Mouse (Mus musculus) heart, embryonic 14.5 days (tissue): ENCODE results near the gene Cacna1a. TPM values are rescaled to one million over a fixed set of nuclear protein-coding genes. Genes with fewer than 3 reads are reported as not detected.

Experiments used
- ATAC-seq: fragments of 200-750 bp; cut with Nextera tagmentation; 2 replicates; pipeline ENCODE4 v1.8.0; 2017; ENCODE audit warnings: low read depth, moderate TSS enrichment; ENCODE audit not compliant: insufficient number of reproducible peaks, insufficient read depth, low FRiP score
- H3K27ac ChIP-seq, 2 experiments: fragments of 200-500 bp in 1 of 2; fragments of 300-500 bp in 1 of 2; sonication (generic) in 1 of 2; replicated peaks in 1 of 2; 2 replicates each; pipeline ENCODE4 v1.5.1; 2012 to 2014; ENCODE audit warnings: low read depth in 2 of 2, low read length in 2 of 2, control low read depth in 1 of 2, mild to moderate bottlenecking in 1 of 2, mixed read lengths in 1 of 2; ENCODE audit not compliant: control insufficient read depth in 1 of 2, insufficient read depth in 1 of 2
- H3K27me3 ChIP-seq: fragments of 300-500 bp; sonication (generic); 2 replicates; pipeline ENCODE4 v1.6.1; 2014; ENCODE audit warnings: mild to moderate bottlenecking, low read length, control low read depth; ENCODE audit not compliant: control insufficient read depth, insufficient read depth
- H3K36me3 ChIP-seq: fragments of 300-500 bp; sonication (generic); 2 replicates; pipeline ENCODE4 v1.6.1; 2014; ENCODE audit warnings: mild to moderate bottlenecking, control low read depth, low read length, mixed read lengths; ENCODE audit not compliant: control insufficient read depth, insufficient read depth
- H3K4me1 ChIP-seq, 2 experiments: fragments of 200-500 bp in 1 of 2; fragments of 300-500 bp in 1 of 2; sonication (generic) in 1 of 2; 2 replicates each; pipeline ENCODE4 v1.6.1; 2012 to 2014; ENCODE audit warnings: low read length in 2 of 2, control low read depth in 1 of 2, mixed read lengths in 1 of 2; ENCODE audit not compliant: control insufficient read depth in 2 of 2, insufficient read depth in 2 of 2
- H3K4me2 ChIP-seq: fragments of 300-500 bp; sonication (generic); 2 replicates; pipeline ENCODE4 v1.6.1; 2014; ENCODE audit warnings: mild to moderate bottlenecking, low read length
- H3K4me3 ChIP-seq, 2 experiments: fragments of 200-500 bp in 1 of 2; fragments of 300-500 bp in 1 of 2; sonication (generic) in 1 of 2; 2 replicates each; pipeline ENCODE4 v1.5.1; 2012 to 2014; ENCODE audit warnings: low read length in 2 of 2, mild to moderate bottlenecking in 2 of 2, control low read depth in 1 of 2, low read depth in 1 of 2, moderate library complexity in 1 of 2; ENCODE audit not compliant: control insufficient read depth in 1 of 2, insufficient read depth in 1 of 2
- H3K9ac ChIP-seq: fragments of 300-500 bp; sonication (generic); 2 replicates; pipeline ENCODE4 v1.6.1; 2014; ENCODE audit warnings: mild to moderate bottlenecking, low read length
- H3K9me3 ChIP-seq: fragments of 300-500 bp; sonication (generic); 2 replicates; pipeline ENCODE4 v1.6.1; 2016; ENCODE audit warnings: low read length, control low read depth; ENCODE audit not compliant: control insufficient read depth
- WGBS: fragments of 180-500 bp; shearing (Covaris S2); extraction: QIAGEN DNeasy Blood & Tissue Kit; methylation state at CpG from one replicate; pipeline ENCODE4 v1.1.7; 2014; 5-methylcytosine and 5-hydroxymethylcytosine counted together
- polyA plus RNA-seq: library from polyadenylated mRNA; unstranded; fragments of >200 nt; fragmentation: Nextera tagmentation; extraction: Ambion mirVana; gene quantifications from 2 replicates; pipeline ENCODE4 v1.2.1, GENCODE M21; 2014

Gene Cacna1a
- polyA plus RNA-seq, 1 experiment from 2014 or later: 8.4 TPM

- Histone ChIP-seq H3K36me3 (no peaks in the 10 kb centered on the region), H3K27me3 (no peaks in the 10 kb centered on the region), H3K4me1 (peaks cover 26 to 53% of the 10 kb centered on the region in 2 experiments), H3K9me3 (no peaks in the 10 kb centered on the region), H3K4me2 (peak overlapping the region; percentile 86; the same call in 1 of the 2 replicates), H3K9ac (peak overlapping the region; percentile 83; the same call in 1 of the 2 replicates), H3K4me3 (no peak overlapping the region), H3K27ac (peak overlapping the region in 1 of 2 experiments; percentile 98; a peak in 2 of 4 replicates)
- no peak for ATAC-seq
- 62% methylated on average over 4 of the region's 4 CpGs for whole genome bisulfite sequencing
Measured at GRCm38 (mm10) chr8:84657680-84658079, 269.4 kb downstream of the Cacna1a start.

DNA sequence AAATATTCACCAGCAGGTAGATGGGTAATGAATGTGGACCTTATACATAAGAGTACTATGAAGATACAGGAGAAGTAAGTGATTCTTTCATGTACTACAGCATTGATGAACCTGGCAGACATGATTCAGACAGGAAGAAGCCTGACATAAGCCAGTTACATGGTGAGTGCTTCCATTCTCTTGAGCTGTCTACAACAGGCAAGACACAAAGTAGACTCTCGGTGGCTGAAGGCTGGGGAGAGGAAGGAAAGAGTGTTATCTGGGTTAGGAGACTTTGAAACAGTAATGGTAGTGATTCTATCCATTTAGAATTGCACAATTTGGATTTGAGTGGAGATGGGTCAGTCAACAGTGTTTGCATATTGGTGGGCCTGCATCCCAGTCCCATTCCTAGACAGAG, 270.7 kb downstream of the Cacna1a start:
- Histone ChIP-seq H3K4me3 (no peak overlapping the region), H3K9ac (no peak overlapping the region), H3K27ac (peak overlapping the region in 1 of 2 experiments; percentile 94; a peak in 2 of 4 replicates), H3K36me3 (no peaks in the 10 kb centered on the region), H3K4me1 (peaks cover 31 to 60% of the 10 kb centered on the region in 2 experiments), H3K27me3 (no peaks in the 10 kb centered on the region), H3K4me2 (peak overlapping the region; percentile 68; the same call in 1 of the 2 replicates), H3K9me3 (no peaks in the 10 kb centered on the region)
- ATAC-seq: no peak
- WGBS: 42% methylated on average over 1 of the region's 1 CpGs

DNA sequence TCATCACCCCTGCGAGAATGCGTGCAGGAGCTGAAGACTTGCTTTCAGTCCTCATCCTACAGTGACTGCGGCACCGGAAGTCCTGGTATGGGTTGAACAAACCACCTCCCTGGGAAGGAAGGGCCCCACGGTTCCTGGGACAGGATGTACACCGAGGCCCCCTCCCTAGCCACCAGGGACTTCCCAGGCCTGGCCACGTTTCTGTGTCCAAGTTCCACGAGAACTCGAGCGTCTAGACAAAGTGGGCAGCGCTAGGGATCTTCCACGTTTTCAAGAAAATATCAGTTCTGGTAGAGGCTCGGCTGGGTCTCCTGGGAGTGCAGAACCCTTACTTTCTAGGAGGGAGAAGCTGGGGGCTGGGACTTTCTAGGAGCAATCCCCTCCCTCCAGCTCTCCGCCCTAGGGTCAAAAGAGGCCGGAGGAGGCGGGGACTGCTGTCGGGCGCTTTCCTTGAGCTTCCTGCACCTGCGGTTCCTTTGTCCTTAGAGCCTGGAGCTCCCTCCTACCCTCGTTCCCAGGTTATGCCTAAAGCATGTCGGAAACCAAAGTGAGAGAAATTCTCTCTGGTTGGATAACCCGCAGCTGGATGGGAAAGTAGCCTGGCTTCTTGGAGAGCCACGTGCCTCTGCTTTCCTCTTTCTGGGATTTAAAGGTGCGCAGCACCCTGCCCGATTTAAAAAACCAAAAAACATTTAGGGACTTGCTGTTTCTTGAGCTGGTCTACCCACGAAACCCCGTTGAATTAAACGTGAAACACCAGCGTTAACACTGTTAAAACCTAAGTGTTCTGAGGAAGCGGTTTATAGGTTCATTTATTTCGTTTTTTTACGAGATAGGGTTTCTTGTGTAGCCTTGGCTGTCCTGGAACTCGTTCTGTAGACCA, 271.9 kb downstream of the Cacna1a start:
- WGBS: 3% methylated on average over 33 of the region's 33 CpGs
- Histone ChIP-seq H3K27ac (peak overlapping the region; percentile 89 to 94), H3K4me1 (peaks cover 28 to 54% of the 10 kb centered on the region in 2 experiments), H3K4me2 (peak overlapping the region; percentile 68), H3K4me3 (peak overlapping the region; percentile 69 to 83), H3K9ac (peak overlapping the region; percentile 95), H3K27me3 (no peaks in the 10 kb centered on the region), H3K9me3 (no peaks in the 10 kb centered on the region), H3K36me3 (no peaks in the 10 kb centered on the region)
- no peak for ATAC-seq

DNA sequence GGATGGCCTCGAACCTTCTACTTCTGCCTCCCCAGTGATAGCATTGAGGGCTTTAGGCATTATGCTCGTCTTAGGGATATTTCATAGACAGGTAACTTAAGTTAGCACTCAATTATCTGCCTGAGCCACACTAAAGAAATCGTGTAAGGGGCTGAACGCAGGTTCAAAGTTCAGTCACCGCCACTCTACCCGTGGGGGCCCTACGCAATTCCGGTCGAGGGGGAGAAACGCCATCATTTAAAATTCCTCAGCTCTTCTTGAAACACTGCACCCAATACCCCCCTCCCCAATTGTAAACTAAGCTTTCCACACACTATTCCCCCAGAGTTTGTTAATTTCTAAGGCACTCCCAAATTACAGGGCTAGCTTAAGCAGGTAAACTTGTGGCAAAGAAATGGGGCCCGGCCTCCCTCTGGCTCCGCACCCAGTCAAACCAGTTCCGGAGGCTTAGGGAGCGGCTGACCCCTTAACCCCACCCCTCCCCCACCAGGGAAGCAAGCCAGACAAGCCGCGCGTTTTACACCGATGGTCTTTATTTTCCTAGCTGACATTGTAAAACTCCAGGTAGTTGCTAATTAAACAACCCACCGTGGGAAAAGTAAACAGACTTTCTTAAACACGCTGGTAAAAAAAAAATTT, 272.7 kb downstream of the Cacna1a start:
- no peak for ATAC-seq
- H3K4me2 ChIP-seq: peak overlapping the region; percentile 68
- no peaks in the 10 kb centered on the region for H3K27me3 ChIP-seq
- H3K9me3 ChIP-seq: no peaks in the 10 kb centered on the region
- H3K4me1 ChIP-seq: peaks cover 23 to 52% of the 10 kb centered on the region in 2 experiments
- WGBS: 1% methylated on average over 20 of the region's 20 CpGs
- peak overlapping the region; percentile 69 to 83 for H3K4me3 ChIP-seq
- H3K9ac ChIP-seq: peak overlapping the region; percentile 95
- H3K27ac ChIP-seq: peak overlapping the region; percentile 89 to 94
- no peaks in the 10 kb centered on the region for H3K36me3 ChIP-seq

GRCm38 (mm10) chr8:84661458-84661871, 273.2 kb downstream of the Cacna1a start:
- H3K4me1 ChIP-seq: peaks cover 18 to 47% of the 10 kb centered on the region in 2 experiments
- no peaks in the 10 kb centered on the region for H3K36me3 ChIP-seq
- peak overlapping the region; percentile 69 to 83 for H3K4me3 ChIP-seq
- no peaks in the 10 kb centered on the region for H3K9me3 ChIP-seq
- no peaks in the 10 kb centered on the region for H3K27me3 ChIP-seq
- peak overlapping the region; percentile 95 for H3K9ac ChIP-seq
- ATAC-seq: peak; percentile 42
- peak overlapping the region; percentile 89 to 94 for H3K27ac ChIP-seq
- peak overlapping the region; percentile 68 for H3K4me2 ChIP-seq
- under 1% methylated on average over 24 of the region's 24 CpGs for WGBS

GRCm38 (mm10) chr8:84661961-84662571, 273.8 kb downstream of the Cacna1a start:
- Histone ChIP-seq H3K36me3 (no peaks in the 10 kb centered on the region), H3K9ac (peak overlapping the region; percentile 95), H3K9me3 (no peaks in the 10 kb centered on the region), H3K27ac (peak overlapping the region; percentile 89 to 94), H3K4me3 (peak overlapping the region; percentile 69 to 83), H3K27me3 (no peaks in the 10 kb centered on the region), H3K4me2 (peak overlapping the region; percentile 68), H3K4me1 (peaks cover 13 to 41% of the 10 kb centered on the region in 2 experiments)
- WGBS: under 1% methylated on average over 61 of the region's 61 CpGs
- ATAC-seq: 0 out of 2 replicates have a peak, but pooled peaks have one; percentile 2

- WGBS: 0% methylated on average over 27 of the region's 27 CpGs
- peak; percentile 66 for ATAC-seq
- H3K4me3 ChIP-seq: peak within 1 kb of the TSS; percentile 69 to 83
Measured at GRCm38 (mm10) chr8:84662581-84663065, 274.4 kb downstream of the Cacna1a start, which contains the start of gene Ier2. Gene Ier2, minus strand, starts transcription at chr8:84662852.

More at GRCm38 (mm10) chr8:84662581-84663065, 274.4 kb downstream of the Cacna1a start, which contains the start of gene Ier2:
- H3K27me3 ChIP-seq: no peaks in the 10 kb centered on the region
- peak within 1 kb of the TSS; percentile 89 to 94 for H3K27ac ChIP-seq
- H3K4me1 ChIP-seq: peaks cover 13 to 36% of the 10 kb centered on the region in 2 experiments
- no peaks in the 10 kb centered on the region for H3K9me3 ChIP-seq
- H3K36me3 ChIP-seq: no peaks in the 10 kb centered on the region
- peak within 1 kb of the TSS; percentile 95 for H3K9ac ChIP-seq
- peak within 1 kb of the TSS; percentile 68 for H3K4me2 ChIP-seq
